Mouse (Mus musculus) bone marrow, adult 2 months (tissue): ENCODE data around the gene Pip4k2b.

Experiments
- CTCF ChIP-seq: fragments of 200-500 bp; IDR thresholded peaks from 2 replicates; pipeline ENCODE4 v1.5.1; 2011; ENCODE audit warnings: low read length, control low read depth; ENCODE audit not compliant: control insufficient read depth, insufficient read depth
- POLR2A ChIP-seq: fragments of 200-500 bp; IDR thresholded peaks from 2 replicates; pipeline ENCODE4 v1.6.1; 2011; ENCODE audit warnings: low read depth, mild to moderate bottlenecking, control low read depth, low read length, borderline replicate concordance; ENCODE audit not compliant: control insufficient read depth

DNA sequence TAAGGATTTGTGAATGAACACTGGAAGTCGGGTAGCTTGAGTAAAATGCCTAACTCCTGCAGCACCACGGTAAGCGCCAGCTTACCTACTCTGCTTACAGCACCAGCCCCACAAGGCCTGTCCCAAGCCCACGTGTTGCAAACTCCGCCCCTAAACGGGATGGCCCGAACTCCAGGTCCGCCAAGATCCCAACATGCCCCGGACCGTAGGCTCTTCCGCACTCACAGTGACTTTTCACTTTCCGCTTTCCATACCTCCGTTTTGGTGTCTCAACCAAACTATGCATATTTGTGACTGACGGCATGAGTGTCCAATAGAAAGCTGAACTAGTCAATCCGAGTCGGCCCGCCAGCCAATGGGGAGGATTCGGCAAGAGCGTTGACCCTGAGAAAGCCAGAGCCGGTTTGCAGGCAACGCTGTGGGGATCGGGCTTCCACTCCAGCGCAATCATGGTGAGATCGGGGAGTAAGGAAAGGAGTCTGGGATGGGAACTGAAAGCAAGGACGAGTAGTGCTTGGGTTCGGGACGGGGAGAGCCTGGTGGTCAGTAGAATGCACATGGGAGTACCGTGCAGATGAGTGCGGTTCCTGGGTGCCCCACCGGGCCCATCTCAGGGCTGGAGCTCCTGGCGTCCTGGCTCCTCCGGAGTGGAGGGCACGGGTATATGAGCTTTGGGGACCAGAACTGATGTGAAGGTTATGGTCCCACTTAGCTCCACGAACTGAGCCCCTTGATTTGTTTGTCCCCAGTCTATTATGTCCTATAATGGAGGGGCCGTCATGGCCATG is 41.3 kb downstream of the Pip4k2b start, which contains the start of gene Psmb3:
- TF ChIP-seq CTCF (no peak), POLR2A (peak; percentile 80; the same call in 1 of the 2 replicates)
